Mouse (Mus musculus) stomach, postnatal 0 days (tissue): Measurements from ENCODE around the gene Tub. TPM values are rescaled to one million over a fixed set of nuclear protein-coding genes. Genes with fewer than 3 reads are reported as not detected.

Source experiments
- ATAC-seq: fragments of 200-750 bp; cut with Nextera tagmentation; 2 replicates; pipeline ENCODE4 v1.8.0; 2017; ENCODE audit not compliant: low FRiP score, low TSS enrichment
- DNase-seq: peaks from one replicate; pipeline ENCODE4 v3.0.0-alpha.2; 2016; ENCODE audit warnings: low spot score
- H3K27ac ChIP-seq: fragments of 300-500 bp; sonication (generic); replicated peaks from 2 replicates; pipeline ENCODE4 v1.5.1; 2014; ENCODE audit warnings: mild to moderate bottlenecking, control low read depth
- H3K27me3 ChIP-seq: fragments of 300-500 bp; sonication (generic); 2 replicates; pipeline ENCODE4 v1.6.1; 2014; ENCODE audit warnings: low read length; ENCODE audit not compliant: control insufficient read depth, insufficient read depth
- H3K36me3 ChIP-seq: fragments of 300-500 bp; sonication (generic); 2 replicates; pipeline ENCODE4 v1.6.1; 2014; ENCODE audit warnings: low read length, mixed read lengths; ENCODE audit not compliant: control insufficient read depth, insufficient read depth
- H3K4me1 ChIP-seq: fragments of 300-500 bp; sonication (generic); replicated peaks from 2 replicates; pipeline ENCODE4 v1.6.1; 2014; ENCODE audit warnings: antibody characterized with exemption; ENCODE audit not compliant: control insufficient read depth, insufficient read depth
- H3K4me2 ChIP-seq: fragments of 300-500 bp; sonication (generic); replicated peaks from 2 replicates; pipeline ENCODE4 v1.6.1; 2014; ENCODE audit warnings: low read depth, mild to moderate bottlenecking, control low read depth, moderate library complexity
- H3K4me3 ChIP-seq: fragments of 300-500 bp; sonication (generic); 2 replicates; pipeline ENCODE4 v1.5.1; 2014; ENCODE audit warnings: low read depth, low read length, control low read depth
- H3K9ac ChIP-seq: fragments of 300-500 bp; sonication (generic); 2 replicates; pipeline ENCODE4 v1.6.1; 2014; ENCODE audit warnings: mild to moderate bottlenecking, low read length, control low read depth, mixed read lengths
- H3K9me3 ChIP-seq: fragments of 300-500 bp; sonication (generic); 2 replicates; pipeline ENCODE4 v1.6.1; 2016; ENCODE audit warnings: low read length; ENCODE audit not compliant: control insufficient read depth
- CTCF ChIP-seq: IDR thresholded peaks from 2 replicates; pipeline ENCODE4 v1.5.1; 2016; ENCODE audit warnings: antibody characterized with exemption, low read depth, mild to moderate bottlenecking, moderate library complexity
- EP300 ChIP-seq: optimal IDR thresholded peaks from 2 replicates; pipeline ENCODE3; 2016; ENCODE audit warnings: antibody characterized with exemption
- WGBS: fragments of 180-500 bp; shearing (Covaris S2); extraction: QIAGEN DNeasy Blood & Tissue Kit; methylation state at CpG from one replicate; pipeline ENCODE4 v1.1.7; 2014; 5-methylcytosine and 5-hydroxymethylcytosine counted together
- polyA plus RNA-seq: library from polyadenylated mRNA; unstranded; fragments of >200 nt; fragmentation: Nextera tagmentation; extraction: Ambion mirVana; gene quantifications from 2 replicates; pipeline ENCODE4 v1.2.1, GENCODE M21; 2015

Gene Tub
- polyA plus RNA-seq, 1 experiment from 2014 or later: 0.90 TPM

- DNase-seq (no peak), ATAC-seq (no peak)
- no peak for TF ChIP-seq CTCF
- TF ChIP-seq EP300: no peak
- WGBS: 95% methylated on average over 7 of the region's 7 CpGs
- H3K4me1 ChIP-seq: no peaks in the 10 kb centered on the region
- no peak overlapping the region for H3K9ac ChIP-seq
- H3K4me3 ChIP-seq: no peak overlapping the region
- no peaks in the 10 kb centered on the region for H3K36me3 ChIP-seq
- H3K27me3 ChIP-seq: no peaks in the 10 kb centered on the region
- no peaks in the 10 kb centered on the region for H3K9me3 ChIP-seq
- no peak overlapping the region for H3K4me2 ChIP-seq
- H3K27ac ChIP-seq: no peak overlapping the region
Measured at GRCm38 (mm10) chr7:109027721-109028120, 77.6 kb downstream of the Tub start.

- Histone ChIP-seq H3K9ac (no peak overlapping the region), H3K36me3 (no peaks in the 10 kb centered on the region), H3K4me3 (no peak overlapping the region), H3K27ac (no peak overlapping the region), H3K27me3 (no peaks in the 10 kb centered on the region), H3K4me1 (no peaks in the 10 kb centered on the region), H3K4me2 (no peak overlapping the region), H3K9me3 (no peaks in the 10 kb centered on the region)
- TF ChIP-seq CTCF (peak; percentile 86), EP300 (no peak)
- DNase-seq (peak; percentile 48), ATAC-seq (no peak)
- WGBS: 27% methylated on average over 6 of the region's 6 CpGs
Measured at GRCm38 (mm10) chr7:109028204-109028603, 78.1 kb downstream of the Tub start.

- ATAC-seq (no peak), DNase-seq (no peak)
- Histone ChIP-seq H3K9ac (no peak overlapping the region), H3K9me3 (no peaks in the 10 kb centered on the region), H3K4me3 (no peak overlapping the region), H3K4me1 (no peaks in the 10 kb centered on the region), H3K4me2 (no peak overlapping the region), H3K27me3 (no peaks in the 10 kb centered on the region), H3K27ac (no peak overlapping the region), H3K36me3 (no peaks in the 10 kb centered on the region)
- TF ChIP-seq EP300: no peak
- TF ChIP-seq CTCF: no peak
- WGBS: 89% methylated on average over 6 of the region's 6 CpGs
Measured at GRCm38 (mm10) chr7:109029961-109030465, 79.9 kb downstream of the Tub start.

GRCm38 (mm10) chr7:109031331-109031730, 81.2 kb downstream of the Tub start:
- DNase-seq (no peak), ATAC-seq (no peak)
- Histone ChIP-seq H3K9ac (no peak overlapping the region), H3K9me3 (no peaks in the 10 kb centered on the region), H3K4me2 (no peak overlapping the region), H3K4me3 (no peak overlapping the region), H3K27me3 (no peaks in the 10 kb centered on the region), H3K27ac (no peak overlapping the region), H3K4me1 (no peaks in the 10 kb centered on the region), H3K36me3 (no peaks in the 10 kb centered on the region)
- WGBS: 84% methylated on average over 3 of the region's 3 CpGs
- TF ChIP-seq CTCF: no peak
- no peak for TF ChIP-seq EP300

GRCm38 (mm10) chr7:109032054-109032453, 81.9 kb downstream of the Tub start:
- TF ChIP-seq EP300 (no peak), CTCF (peak; percentile 39)
- ATAC-seq: no peak
- no peak for DNase-seq
- Histone ChIP-seq H3K27ac (no peak overlapping the region), H3K36me3 (no peaks in the 10 kb centered on the region), H3K4me3 (no peak overlapping the region), H3K4me2 (no peak overlapping the region), H3K9me3 (no peaks in the 10 kb centered on the region), H3K4me1 (no peaks in the 10 kb centered on the region), H3K27me3 (no peaks in the 10 kb centered on the region), H3K9ac (no peak overlapping the region)
- WGBS: 82% methylated on average over 2 of the region's 2 CpGs

- no peak for DNase-seq
- Histone ChIP-seq H3K36me3 (no peaks in the 10 kb centered on the region), H3K27ac (no peak overlapping the region), H3K27me3 (no peaks in the 10 kb centered on the region), H3K9ac (no peak overlapping the region), H3K4me2 (no peak overlapping the region), H3K4me3 (no peak overlapping the region), H3K9me3 (no peaks in the 10 kb centered on the region), H3K4me1 (no peaks in the 10 kb centered on the region)
- no peak for TF ChIP-seq CTCF
- no peak for TF ChIP-seq EP300
- no peak for ATAC-seq
- 72% methylated on average over 8 of the region's 8 CpGs for WGBS
Measured at GRCm38 (mm10) chr7:109038121-109038735, 88.1 kb downstream of the Tub start.
